Mouse (Mus musculus) CH12.LX (cell line): Measurements from ENCODE around the gene Tmem240. TPM values are rescaled to one million over a fixed set of nuclear protein-coding genes. Genes with fewer than 3 reads are reported as not detected.
"Not testable (repeated sequence)": the region's sequence is repeated elsewhere in the genome, so short reads cannot be mapped to it uniquely, and the experiment has no call there.

Source experiments
- DNase-seq: peaks from one replicate; pipeline ENCODE4 v3.0.0-alpha.2; 2013; ENCODE audit errors: extremely low read depth
- H3K27ac ChIP-seq: 2 replicates; pipeline ENCODE4 v1.5.1; 2012; ENCODE audit warnings: low read depth, mild to moderate bottlenecking, control low read depth, moderate library complexity; ENCODE audit not compliant: insufficient read depth
- H3K27me3 ChIP-seq: replicated peaks from 2 replicates; pipeline ENCODE3; 2012; ENCODE audit warnings: inconsistent platforms
- H3K36me3 ChIP-seq, 2 experiments: replicated peaks in 1 of 2; 2 replicates each; pipeline versions ENCODE3 to v1.6.1; 2012; ENCODE audit warnings: inconsistent platforms in 1 of 2, low read length in 1 of 2, mild to moderate bottlenecking in 1 of 2, mixed read lengths in 1 of 2, moderate library complexity in 1 of 2; ENCODE audit not compliant: control insufficient read depth in 1 of 2, insufficient read depth in 1 of 2
- H3K4me1 ChIP-seq, 2 experiments: 2 replicates each; pipeline ENCODE4 v1.6.1; 2012; ENCODE audit warnings: inconsistent platforms in 1 of 2, moderate library complexity in 1 of 2; ENCODE audit not compliant: insufficient read depth in 2 of 2, control insufficient read depth in 1 of 2
- H3K4me2 ChIP-seq: 2 replicates; pipeline ENCODE4 v1.6.1; 2012; ENCODE audit warnings: low read depth, mild to moderate bottlenecking, control low read depth; ENCODE audit not compliant: poor library complexity, insufficient read depth, severe bottlenecking
- H3K4me3 ChIP-seq, 3 experiments: fragments of 150-350 bp in 1 of 3; sonication (generic) in 1 of 3; replicated peaks in 1 of 3; 2 replicates each; pipeline versions ENCODE3 to v1.5.1; 2011 to 2012; ENCODE audit warnings: low read depth in 2 of 3, low read length in 2 of 3, mild to moderate bottlenecking in 2 of 3, moderate library complexity in 2 of 3, control low read depth in 1 of 3, improper control_type of control experiment in 1 of 3, inconsistent platforms in 1 of 3, mixed read lengths in 1 of 3; ENCODE audit not compliant: poor library complexity in 1 of 3
- H3K79me2 ChIP-seq: replicated peaks from 2 replicates; pipeline ENCODE4 v1.6.1; 2012; ENCODE audit warnings: mild to moderate bottlenecking, moderate library complexity; ENCODE audit not compliant: control insufficient read depth, poor library complexity, insufficient read depth, severe bottlenecking; ENCODE audit errors: extremely low read depth
- H3K9ac ChIP-seq: 2 replicates; pipeline ENCODE4 v1.6.1; 2012; ENCODE audit warnings: low read depth, mild to moderate bottlenecking, control low read depth, moderate library complexity; ENCODE audit not compliant: insufficient read depth
- H3K9me3 ChIP-seq: replicated peaks from 2 replicates; pipeline ENCODE3; 2012; ENCODE audit warnings: low read length, inconsistent platforms, mixed read lengths
- BHLHE40 ChIP-seq: IDR thresholded peaks from 2 replicates; pipeline ENCODE4 v1.6.1; 2011; ENCODE audit warnings: mild to moderate bottlenecking, low read depth, low read length, improper control_type of control experiment
- CHD1 ChIP-seq: IDR thresholded peaks from 2 replicates; pipeline ENCODE4 v1.6.1; 2012; ENCODE audit warnings: low read depth, low read length, improper control_type of control experiment, inconsistent platforms
- CHD2 ChIP-seq: IDR thresholded peaks from 2 replicates; pipeline ENCODE4 v1.6.1; 2011; ENCODE audit warnings: low read length, improper control_type of control experiment
- CTCF ChIP-seq, 2 experiments: IDR thresholded peaks in 1 of 2; conservative IDR thresholded peaks in 1 of 2; 2 replicates each; pipeline ENCODE4 v1.5.1; 2011 to 2012; ENCODE audit warnings: low read depth in 2 of 2, low read length in 2 of 2, improper control_type of control experiment in 1 of 2, inconsistent platforms in 1 of 2, mild to moderate bottlenecking in 1 of 2, moderate library complexity in 1 of 2
- E2F4 ChIP-seq: IDR thresholded peaks from 2 replicates; pipeline ENCODE4 v1.6.1; 2011; ENCODE audit warnings: low read depth, low read length, improper control_type of control experiment; ENCODE audit not compliant: insufficient replicate concordance
- ETS1 ChIP-seq: conservative IDR thresholded peaks from 2 replicates; pipeline ENCODE4 v1.6.1; 2012; ENCODE audit warnings: low read depth, mild to moderate bottlenecking, inconsistent platforms, low read length, improper control_type of control experiment, moderate library complexity
- HCFC1 ChIP-seq: IDR thresholded peaks from 2 replicates; pipeline ENCODE4 v1.6.1; 2012; ENCODE audit warnings: low read depth, mild to moderate bottlenecking, inconsistent platforms, low read length, improper control_type of control experiment
- IRF4 ChIP-seq: IDR thresholded peaks from 2 replicates; pipeline ENCODE4 v1.6.1; 2014; ENCODE audit warnings: low read depth, mild to moderate bottlenecking, inconsistent platforms, low read length, improper control_type of control experiment
- JUN ChIP-seq: IDR thresholded peaks from 2 replicates; pipeline ENCODE4 v1.6.1; 2011; ENCODE audit warnings: low read depth, mild to moderate bottlenecking, low read length, improper control_type of control experiment, moderate library complexity; ENCODE audit not compliant: insufficient read depth
- KAT2A ChIP-seq: IDR thresholded peaks from 2 replicates; pipeline ENCODE4 v1.6.1; 2012; ENCODE audit warnings: low read length, improper control_type of control experiment, inconsistent platforms; ENCODE audit not compliant: insufficient replicate concordance
- MEF2A ChIP-seq: IDR thresholded peaks from 2 replicates; pipeline ENCODE4 v1.6.1; 2014; ENCODE audit warnings: low read depth, mild to moderate bottlenecking, inconsistent platforms, low read length, improper control_type of control experiment, borderline replicate concordance
- MXI1 ChIP-seq: IDR thresholded peaks from 2 replicates; pipeline ENCODE4 v1.6.1; 2011; ENCODE audit warnings: mild to moderate bottlenecking, low read depth, low read length, improper control_type of control experiment
- MYC ChIP-seq: IDR thresholded peaks from 2 replicates; pipeline ENCODE4 v1.6.1; 2011; ENCODE audit warnings: low read depth, mild to moderate bottlenecking, improper control_type of control experiment, low read length
- NRF1 ChIP-seq: IDR thresholded peaks from 2 replicates; pipeline ENCODE4 v1.6.1; 2014; ENCODE audit warnings: low read depth, mild to moderate bottlenecking, inconsistent platforms, low read length, improper control_type of control experiment, moderate library complexity
- PAX5 ChIP-seq: IDR thresholded peaks from 2 replicates; pipeline ENCODE4 v1.6.1; 2012; ENCODE audit warnings: low read length, inconsistent platforms, mixed read lengths
- POLR2A ChIP-seq: IDR thresholded peaks from 2 replicates; pipeline ENCODE4 v1.6.1; 2011; ENCODE audit warnings: low read depth, mild to moderate bottlenecking, improper control_type of control experiment, low read length
- POLR2AphosphoS2 ChIP-seq: IDR thresholded peaks from 2 replicates; pipeline ENCODE4 v1.6.1; 2011; ENCODE audit warnings: low read depth, low read length, improper control_type of control experiment
- RAD21 ChIP-seq: IDR thresholded peaks from 2 replicates; pipeline ENCODE4 v1.6.1; 2011; ENCODE audit warnings: low read depth, mild to moderate bottlenecking, low read length, improper control_type of control experiment, moderate library complexity
- SIN3A ChIP-seq: IDR thresholded peaks from 2 replicates; pipeline ENCODE4 v1.6.1; 2012; ENCODE audit warnings: low read length, improper control_type of control experiment, inconsistent platforms
- UBTF ChIP-seq: IDR thresholded peaks from 2 replicates; pipeline ENCODE4 v1.6.1; 2012; ENCODE audit warnings: low read depth, mild to moderate bottlenecking, inconsistent platforms, low read length, improper control_type of control experiment, moderate library complexity
- dilution Hi-C: fragments of 300-500 bp; cut with MboI; formaldehyde crosslinking; loops from 2 replicates; pipeline ENCODE4 v1.14.3; 2020; ENCODE audit warnings: low sequenced_read_pairs; ENCODE audit not compliant: extremely low pct_unique_long_range_greater_than_20kb, extremely low pct_ligation_motif_present
- in situ Hi-C: fragments of 300-500 bp; cut with MboI; formaldehyde crosslinking; loops from 3 replicates; pipeline ENCODE4 v1.14.3; 2019; ENCODE audit warnings: low sequenced_read_pairs, low pct_ligation_motif_present, low pct_unique_long_range_greater_than_20kb, mixed read lengths
- polyA plus RNA-seq: library from polyadenylated mRNA; unstranded; fragments of >175 nt; gene quantifications from 2 replicates; pipeline ENCODE4 v1.2.1, GENCODE M21; 2012; ENCODE audit warnings: low read depth; ENCODE audit not compliant: insufficient read length
- total RNA-seq, 2 experiments: library from RNA; depleted of rRNA; stranded (reverse); fragments of 300-350 nt in 1 of 2; fragments of >200 nt in 1 of 2; gene quantifications; 2 replicates each; pipeline ENCODE4 v1.2.3; 2012 to 2014

Tmem240 gene
- total and polyA plus RNA-seq, 3 experiments: 0.14 to 0.38 TPM; not detected in 1

DNA sequence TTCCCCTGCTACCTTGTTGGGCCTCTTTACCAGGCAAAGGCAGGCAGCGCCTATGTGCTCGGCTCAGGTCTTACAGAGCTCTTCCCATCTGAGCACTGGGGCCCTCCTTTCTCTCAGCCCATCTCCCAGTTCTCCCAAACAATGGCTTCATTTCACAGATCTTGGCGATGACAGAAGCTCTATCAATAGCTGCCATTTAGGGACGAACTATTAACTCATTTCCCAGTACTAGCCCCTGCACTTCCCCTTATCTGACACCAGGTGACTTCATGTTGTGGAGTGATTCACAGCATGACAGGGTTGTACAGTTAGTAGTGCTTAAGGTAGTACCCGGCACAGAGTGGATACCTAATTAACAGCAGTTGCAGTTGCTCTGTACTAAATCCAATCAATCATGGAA lies 51.2 kb downstream of the Tmem240 start, which contains the start of gene Tmem88b:
TSS of gene Tmem88b (minus strand) at position 56 of the 400 bp plus-strand sequence.
- TF ChIP-seq KAT2A (no peak), CTCF (conservative IDR thresholded peaks at IDR 0.05 in 1 of 2, IDR thresholded peaks at IDR 0.05 in 1 of 2; ENCODE audit: low read depth in 2 of 2, low read length in 2 of 2) (peak in 1 of 2 experiments; percentile 26; a peak in 3 of 4 replicates)
- Histone ChIP-seq H3K36me3 (no peaks in the 10 kb centered on the region), H3K4me3 (no peak within 1 kb of the TSS), H3K9ac (no peak within 1 kb of the TSS), H3K4me1 (peaks cover 2 to 18% of the 10 kb centered on the region in 2 experiments; a peak in 3 of 4 replicates), H3K9me3 (no peaks in the 10 kb centered on the region), H3K79me2 (no peaks in the 10 kb centered on the region), H3K27me3 (peaks cover 27% of the 10 kb centered on the region), H3K27ac (no peak within 1 kb of the TSS), H3K4me2 (peak within 1 kb of the TSS; percentile 89; the same call in 1 of the 2 replicates)
- no peak for DNase-seq
- dilution Hi-C loops: no loop called here
- in situ Hi-C loops: no loop called here

DNA sequence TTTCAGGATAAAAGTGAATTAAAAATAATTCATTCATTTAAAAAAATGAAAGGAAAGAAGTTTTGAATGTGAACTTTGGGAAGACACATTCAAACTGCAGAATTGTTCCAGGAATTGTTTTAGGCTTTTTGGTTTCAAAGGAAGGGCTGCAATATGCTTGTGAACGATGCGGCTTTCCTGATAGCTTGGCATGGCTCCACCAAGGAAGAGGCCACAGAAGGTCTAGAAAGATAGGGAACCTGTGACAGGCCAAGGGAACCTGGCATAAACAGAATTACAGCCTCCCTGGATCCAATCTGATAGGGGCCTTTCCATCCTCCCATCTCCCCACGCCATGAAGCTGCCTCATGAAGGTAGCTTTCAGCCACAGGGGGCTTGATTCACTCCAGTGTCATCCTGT lies 53.7 kb downstream of the Tmem240 start:
- no peak for TF ChIP-seq E2F4
- no peak for TF ChIP-seq PAX5
- no peak for TF ChIP-seq RAD21
- no peak for TF ChIP-seq CHD2
- TF ChIP-seq MYC: no peak
- no peak for TF ChIP-seq UBTF
- TF ChIP-seq POLR2A: no peak
- TF ChIP-seq NRF1: no peak
- TF ChIP-seq MXI1: no peak
- no peak for TF ChIP-seq IRF4
- no peak for TF ChIP-seq HCFC1
- no peak for TF ChIP-seq POLR2AphosphoS2
- TF ChIP-seq MEF2A: no peak
- no peak for TF ChIP-seq SIN3A
- no peak for TF ChIP-seq CHD1
- no peak for TF ChIP-seq ETS1
- no peak for TF ChIP-seq JUN
- TF ChIP-seq CTCF (conservative IDR thresholded peaks at IDR 0.05 in 1 of 2, IDR thresholded peaks at IDR 0.05 in 1 of 2; ENCODE audit: low read depth in 2 of 2, low read length in 2 of 2): no peak
- TF ChIP-seq BHLHE40: no peak
- Histone ChIP-seq H3K4me1 (peaks cover 2 to 16% of the 10 kb centered on the region in 2 experiments; a peak in 3 of 4 replicates), H3K9ac (no peak overlapping the region), H3K27ac (no peak overlapping the region), H3K79me2 (no peaks in the 10 kb centered on the region), H3K36me3 (no peaks in the 10 kb centered on the region), H3K4me3 (no peak overlapping the region), H3K27me3 (peaks cover 36% of the 10 kb centered on the region), H3K4me2 (no peak overlapping the region), H3K9me3 (no peaks in the 10 kb centered on the region)
- in situ Hi-C loops (no loop called here), dilution Hi-C loops (no loop called here)
- no peak for DNase-seq

DNA sequence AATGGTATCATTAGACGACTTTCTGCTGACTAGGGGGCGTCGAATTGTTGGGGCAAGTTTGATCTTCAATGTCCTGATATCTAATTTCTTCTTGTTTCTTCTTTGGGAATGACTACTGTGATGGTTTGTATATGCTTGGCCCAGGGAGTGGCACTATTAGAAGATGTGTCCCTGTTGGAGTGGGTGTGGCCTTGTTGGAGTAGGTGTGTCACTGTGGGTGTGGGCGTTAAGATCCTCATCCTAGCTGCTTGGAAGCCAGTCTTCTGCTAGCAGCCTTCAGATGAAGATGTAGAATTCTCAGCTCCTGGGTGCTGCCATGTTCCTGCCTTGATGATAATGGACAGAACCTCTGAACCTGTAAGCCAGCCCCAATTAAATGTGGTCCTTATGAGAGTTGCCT lies 54.2 kb downstream of the Tmem240 start:
- H3K36me3 ChIP-seq, DNase-seq, H3K79me2 ChIP-seq, H3K4me2 ChIP-seq, H3K27ac ChIP-seq, H3K9me3 ChIP-seq, H3K4me3 ChIP-seq, dilution Hi-C loops, in situ Hi-C loops, H3K9ac ChIP-seq: not testable (repeated sequence)
- Histone ChIP-seq H3K27me3 (peaks cover 36% of the 10 kb centered on the region), H3K4me1 (peaks cover 2 to 14% of the 10 kb centered on the region in 2 experiments; a peak in 3 of 4 replicates)
